Mouse (Mus musculus) heart, adult 2 months (tissue): ENCODE results near the gene Paf1. TPM values are rescaled to one million over a fixed set of nuclear protein-coding genes. Genes with fewer than 3 reads are reported as not detected.

ENCODE experiments used
- DNase-seq, 2 experiments: peaks; one replicate each; pipeline ENCODE4 v3.0.0; 2021
- H3K27ac ChIP-seq: fragments of 200-600 bp; 2 replicates; pipeline ENCODE4 v1.8.1; 2022
- H3K27me3 ChIP-seq: fragments of 200-500 bp; 2 replicates; pipeline ENCODE4 v1.6.1; 2012; ENCODE audit warnings: mild to moderate bottlenecking, low read length, inconsistent platforms, mixed read lengths; ENCODE audit not compliant: control insufficient read depth, insufficient read depth
- H3K36me3 ChIP-seq: fragments of 200-500 bp; 2 replicates; pipeline ENCODE4 v1.6.1; 2012; ENCODE audit warnings: low read length, inconsistent platforms; ENCODE audit not compliant: control insufficient read depth, insufficient read depth
- H3K4me1 ChIP-seq: fragments of 200-500 bp; 2 replicates; pipeline ENCODE4 v1.6.1; 2011; ENCODE audit warnings: low read length; ENCODE audit not compliant: control insufficient read depth, insufficient read depth
- H3K4me3 ChIP-seq: fragments of 200-600 bp; 2 replicates; pipeline ENCODE4 v1.8.1; 2022
- H3K79me2 ChIP-seq: fragments of 200-500 bp; replicated peaks from 2 replicates; pipeline ENCODE4 v1.6.1; 2012; ENCODE audit warnings: mild to moderate bottlenecking, inconsistent platforms, low read length, moderate library complexity, mixed read lengths; ENCODE audit not compliant: control insufficient read depth, insufficient read depth
- H3K9ac ChIP-seq: fragments of 200-500 bp; 2 replicates; pipeline ENCODE4 v1.6.1; 2012; ENCODE audit warnings: low read depth, mild to moderate bottlenecking, control low read depth, inconsistent platforms, low read length, mixed read lengths
- CTCF ChIP-seq: fragments of 200-600 bp; IDR thresholded peaks from 2 replicates; pipeline ENCODE4 v1.8.1; 2022; ENCODE audit warnings: antibody characterized with exemption, mild to moderate bottlenecking, moderate library complexity
- EP300 ChIP-seq: fragments of 200-500 bp; IDR thresholded peaks from 2 replicates; pipeline ENCODE4 v1.6.1; 2011; ENCODE audit warnings: low read depth, low read length, control low read depth; ENCODE audit not compliant: insufficient read depth
- POLR2A ChIP-seq: fragments of 200-500 bp; IDR thresholded peaks from 2 replicates; pipeline ENCODE4 v1.6.1; 2011; ENCODE audit warnings: mild to moderate bottlenecking, low read depth, low read length, control low read depth; ENCODE audit not compliant: insufficient read depth
- WGBS: fragments of 180-500 bp; shearing (Covaris S2); methylation state at CpG from one replicate; pipeline ENCODE4 v1.1.7; 2018; 5-methylcytosine and 5-hydroxymethylcytosine counted together
- intact Hi-C: fragments of 180-260 bp; cut with DNase I; formaldehyde crosslinking; loops from one replicate; pipeline ENCODE4 v1.15.1; 2025
- polyA plus RNA-seq: library from polyadenylated mRNA; depleted of rRNA; stranded (reverse); fragments of >200 nt; gene quantifications from 2 replicates; pipeline ENCODE4 v1.2.3, GENCODE M21; 2012
- total RNA-seq, 2 experiments: library from RNA; stranded (reverse); gene quantifications; 2 replicates each; pipeline ENCODE4 v1.2.3; 2021

The Paf1 gene
- total and polyA plus RNA-seq, 3 experiments = 41.3 to 67.0 (median 42.1) TPM

DNA sequence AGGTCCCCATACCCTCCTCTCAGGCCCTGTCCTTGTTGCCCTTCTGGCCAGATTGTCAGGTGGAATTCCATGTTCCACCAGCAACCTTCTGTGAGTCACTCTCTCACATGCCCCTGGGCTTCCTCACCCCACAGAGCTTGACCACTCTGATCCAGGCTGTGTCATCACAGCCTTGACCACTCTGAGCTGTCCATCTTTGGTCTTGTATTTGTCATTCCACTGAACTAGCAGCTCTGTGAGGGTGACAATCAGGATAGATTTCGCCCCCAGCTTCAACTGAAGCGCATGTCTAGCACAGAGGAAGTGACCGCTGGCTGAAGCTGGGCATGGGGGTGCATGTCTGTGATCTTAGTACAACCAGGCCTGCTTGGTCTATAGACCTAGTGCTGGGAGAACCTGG, 2.4 kb upstream of the Paf1 start:
- intact Hi-C loops = no loop called here
- no peak for TF ChIP-seq POLR2A
- Histone ChIP-seq H3K9ac (no peak overlapping the region), H3K4me3 (no peak overlapping the region), H3K27me3 (no peaks in the 10 kb centered on the region), H3K36me3 (no peaks in the 10 kb centered on the region), H3K27ac (no peak overlapping the region), H3K79me2 (peaks cover 2% of the 10 kb centered on the region; the same call in 1 of the 2 replicates), H3K4me1 (peaks cover 2% of the 10 kb centered on the region; the same call in 1 of the 2 replicates)
- WGBS = 95% methylated on average over 3 of the region's 3 CpGs
- peak in 1 of 2 experiments; percentile 13 for DNase-seq

DNA sequence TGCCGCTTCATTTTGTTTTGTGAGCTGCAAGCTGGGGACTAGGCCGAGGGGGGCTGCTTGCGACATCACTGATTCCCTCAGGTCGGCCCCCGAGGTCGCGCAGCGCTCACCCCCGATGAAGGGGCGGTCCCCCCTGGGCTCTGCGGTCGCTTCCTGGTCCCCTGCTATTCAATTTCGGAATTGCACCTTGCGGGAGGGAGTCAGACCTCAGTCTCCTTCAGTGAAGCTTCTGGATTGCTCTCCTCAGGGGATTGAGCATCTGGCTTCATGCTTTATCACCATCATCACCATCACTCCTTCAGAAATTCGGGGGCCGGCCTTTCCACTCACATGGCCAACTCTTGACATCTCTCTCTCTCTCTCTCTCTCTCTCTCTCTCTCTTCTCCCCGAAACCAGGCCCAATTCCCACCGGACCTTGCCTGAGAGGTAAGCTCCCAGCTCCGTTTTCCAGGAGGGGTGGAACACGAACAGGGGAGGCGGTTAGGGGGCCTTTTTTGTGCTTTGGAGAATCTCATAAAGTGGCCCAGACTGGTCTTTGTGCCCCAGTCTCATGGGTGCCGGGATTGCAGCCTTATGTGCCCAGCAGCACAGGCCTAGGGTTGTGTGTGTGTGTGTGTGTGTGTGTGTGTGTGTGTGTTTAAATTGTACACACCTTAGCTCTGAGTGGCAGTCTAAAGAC, 661 bp downstream of the Paf1 start:
- intact Hi-C loops = no loop called here
- TF ChIP-seq POLR2A = no peak
- 0 out of 2 replicates have a peak, but pooled peaks cover 2% of the 10 kb centered on the region for H3K4me1 ChIP-seq
- peak overlapping the region; percentile 84 for H3K27ac ChIP-seq
- DNase-seq = peak in 1 of 2 experiments; percentile 21
- WGBS = 3% methylated on average over 22 of the region's 22 CpGs
- peak overlapping the region; percentile 87 for H3K9ac ChIP-seq
- no peaks in the 10 kb centered on the region for H3K36me3 ChIP-seq
- no peaks in the 10 kb centered on the region for H3K27me3 ChIP-seq
- H3K79me2 ChIP-seq = peaks cover 2% of the 10 kb centered on the region; the same call in 1 of the 2 replicates
- H3K4me3 ChIP-seq = peak overlapping the region; percentile 96

DNA sequence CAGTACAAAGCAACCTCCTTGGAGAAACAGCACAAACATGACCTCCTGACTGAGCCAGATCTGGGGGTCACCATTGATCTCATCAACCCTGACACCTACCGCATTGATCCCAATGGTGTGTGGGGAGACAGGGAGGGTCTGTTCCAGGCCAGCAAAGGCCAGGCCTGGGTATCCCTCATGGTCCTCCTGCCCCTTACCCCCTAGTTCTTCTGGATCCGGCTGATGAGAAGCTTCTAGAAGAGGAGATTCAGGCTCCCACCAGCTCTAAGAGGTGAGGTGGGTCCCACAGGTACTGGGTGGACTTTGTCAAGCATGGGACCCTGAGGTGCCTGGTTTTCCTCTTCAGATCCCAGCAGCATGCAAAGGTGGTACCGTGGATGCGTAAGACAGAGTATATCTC, 2.7 kb downstream of the Paf1 start:
- no peak overlapping the region for H3K9ac ChIP-seq
- H3K4me3 ChIP-seq = no peak overlapping the region
- H3K27me3 ChIP-seq = no peaks in the 10 kb centered on the region
- 0 out of 2 replicates have a peak, but pooled peaks cover 2% of the 10 kb centered on the region for H3K4me1 ChIP-seq
- DNase-seq = no peak
- no peaks in the 10 kb centered on the region for H3K36me3 ChIP-seq
- intact Hi-C loops = loop anchor here (2.0 kb wide), 1 partner anchor 39 kb away; no protein-coding TSS in a partner anchor
- H3K79me2 ChIP-seq = peaks cover 2% of the 10 kb centered on the region; the same call in 1 of the 2 replicates
- whole genome bisulfite sequencing = 95% methylated on average over 4 of the region's 4 CpGs
- H3K27ac ChIP-seq = no peak overlapping the region
- no peak for TF ChIP-seq CTCF

DNA sequence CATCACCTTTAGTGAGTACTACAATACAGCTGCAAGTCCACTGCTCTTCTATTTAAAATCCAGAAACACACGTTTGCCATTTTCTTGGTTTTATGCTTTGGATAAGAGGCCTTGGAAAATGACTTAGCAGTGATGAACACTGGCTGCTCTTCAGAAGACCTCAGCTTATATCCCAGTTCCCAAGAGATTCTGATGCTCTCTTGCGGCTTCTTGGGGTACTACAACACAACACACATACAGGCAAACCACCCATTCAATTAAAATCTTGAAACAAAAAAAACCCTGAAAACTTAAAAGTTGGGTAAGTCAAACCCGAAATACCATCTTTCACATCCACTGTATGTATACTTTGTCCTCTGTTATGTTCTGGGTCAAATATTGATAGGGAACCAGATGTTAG, 5.2 kb downstream of the Paf1 start:
- H3K4me1 ChIP-seq = 0 out of 2 replicates have a peak, but pooled peaks cover 2% of the 10 kb centered on the region
- H3K79me2 ChIP-seq = peaks cover 2% of the 10 kb centered on the region; the same call in 1 of the 2 replicates
- DNase-seq = no peak
- intact Hi-C loops = no loop called here
- 48% methylated on average over 3 of the region's 3 CpGs for WGBS
- no peak overlapping the region for H3K9ac ChIP-seq
- H3K36me3 ChIP-seq = no peaks in the 10 kb centered on the region
- no peak overlapping the region for H3K27ac ChIP-seq
- H3K4me3 ChIP-seq = no peak overlapping the region
- H3K27me3 ChIP-seq = no peaks in the 10 kb centered on the region
- TF ChIP-seq CTCF = peak; percentile 71
- TF ChIP-seq EP300 = no peak

DNA sequence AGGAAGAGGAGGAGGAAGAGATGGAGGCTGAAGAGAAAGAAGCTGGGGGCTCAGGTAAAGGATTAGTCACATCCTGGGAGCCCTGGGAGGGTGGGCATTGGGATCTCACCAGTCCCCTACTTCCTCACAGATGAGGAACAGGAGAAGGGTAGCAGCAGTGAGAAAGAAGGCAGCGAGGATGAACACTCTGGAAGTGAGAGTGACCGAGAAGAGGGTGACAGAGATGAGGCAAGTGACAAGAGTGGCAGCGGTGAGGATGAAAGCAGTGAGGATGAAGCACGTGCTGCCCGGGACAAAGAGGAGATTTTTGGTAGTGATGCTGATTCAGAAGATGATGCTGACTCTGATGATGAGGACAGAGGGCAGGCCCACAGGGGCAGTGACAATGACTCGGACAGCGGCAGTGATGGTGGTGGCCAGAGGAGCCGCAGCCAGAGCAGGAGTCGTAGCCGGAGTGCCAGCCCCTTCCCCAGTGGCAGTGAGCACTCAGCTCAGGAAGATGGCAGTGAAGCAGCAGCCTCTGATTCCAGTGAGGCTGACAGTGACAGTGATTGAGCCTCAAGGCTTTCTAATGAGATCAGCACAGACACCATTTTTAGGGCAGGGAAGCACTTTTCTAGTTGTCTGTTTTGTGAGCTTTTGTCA, 6.1 kb downstream of the Paf1 start:
- intact Hi-C loops = no loop called here
- H3K9ac ChIP-seq = no peak overlapping the region
- 85% methylated on average over 10 of the region's 10 CpGs for WGBS
- H3K36me3 ChIP-seq = no peaks in the 10 kb centered on the region
- DNase-seq = no peak
- H3K4me1 ChIP-seq = no peaks in the 10 kb centered on the region
- H3K27ac ChIP-seq = no peak overlapping the region
- TF ChIP-seq EP300 (no peak), CTCF (no peak), POLR2A (no peak)
- no peak overlapping the region for H3K4me3 ChIP-seq
- H3K27me3 ChIP-seq = no peaks in the 10 kb centered on the region
- H3K79me2 ChIP-seq = no peaks in the 10 kb centered on the region

DNA sequence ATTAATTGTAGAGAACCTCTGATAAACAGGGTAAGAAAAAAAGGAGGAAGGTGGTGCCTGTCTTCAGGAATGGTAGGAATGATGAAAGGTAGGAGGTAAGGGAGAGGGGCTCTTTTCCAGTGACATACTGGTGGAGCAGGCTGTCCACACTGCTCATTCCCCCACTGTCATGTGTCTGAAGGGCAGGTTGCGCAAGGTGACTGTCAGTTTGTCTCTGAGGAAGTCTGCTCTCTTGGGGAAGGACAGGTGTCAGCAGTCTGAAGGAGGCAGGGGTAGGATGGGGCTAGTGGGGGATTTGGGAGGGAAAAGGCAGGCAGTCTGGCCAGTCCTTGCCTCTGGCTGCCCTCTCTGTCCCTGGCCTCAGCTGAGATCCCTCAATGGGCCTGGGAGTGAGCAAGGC, 8.3 kb downstream of the Paf1 start:
- 100% methylated on average over 1 of the region's 1 CpGs for WGBS
- TF ChIP-seq EP300 (no peak), POLR2A (no peak), CTCF (no peak)
- no peaks in the 10 kb centered on the region for H3K4me1 ChIP-seq
- no peak overlapping the region for H3K27ac ChIP-seq
- H3K36me3 ChIP-seq = no peaks in the 10 kb centered on the region
- H3K27me3 ChIP-seq = no peaks in the 10 kb centered on the region
- no peak for DNase-seq
- no peak overlapping the region for H3K4me3 ChIP-seq
- intact Hi-C loops = no loop called here
- H3K79me2 ChIP-seq = no peaks in the 10 kb centered on the region
- H3K9ac ChIP-seq = no peak overlapping the region
